Mouse (Mus musculus) urinary bladder, postnatal 4 days (tissue): Measurements from ENCODE around the gene Kif1b.

Source experiments
- DNase-seq, 2 experiments: peaks; one replicate each; pipeline ENCODE4 v3.0.0; 2021 to 2022; ENCODE audit warnings: low spot score in 2 of 2

The Kif1b gene

GRCm38 (mm10) chr4:149314275-149314837 is 6.9 kb upstream of the Kif1b start:
- no peak for DNase-seq

GRCm38 (mm10) chr4:149313558-149314253 is 6.2 kb upstream of the Kif1b start:
- no peak for DNase-seq

- DNase-seq: no peak
Measured at GRCm38 (mm10) chr4:149311996-149312395, 4.5 kb upstream of the Kif1b start.

- no peak for DNase-seq
Measured at GRCm38 (mm10) chr4:149308491-149308820, 963 bp upstream of the Kif1b start.

GRCm38 (mm10) chr4:149306712-149307595 is 539 bp downstream of the Kif1b start:
- DNase-seq: peak; percentile 44 to 65

GRCm38 (mm10) chr4:149305761-149306711 is 1.5 kb downstream of the Kif1b start:
- no peak for DNase-seq

- DNase-seq: no peak
Measured at GRCm38 (mm10) chr4:149304466-149304865, 3.0 kb downstream of the Kif1b start.

- no peak for DNase-seq
Measured at GRCm38 (mm10) chr4:149303502-149303901, 4.0 kb downstream of the Kif1b start.

GRCm38 (mm10) chr4:149302751-149303150 is 4.7 kb downstream of the Kif1b start:
- no peak for DNase-seq

GRCm38 (mm10) chr4:149302136-149302535 is 5.4 kb downstream of the Kif1b start:
- no peak for DNase-seq

GRCm38 (mm10) chr4:149296501-149296900 is 11.0 kb downstream of the Kif1b start:
- DNase-seq: no peak

GRCm38 (mm10) chr4:149292984-149293383 is 14.5 kb downstream of the Kif1b start:
- DNase-seq: no peak

- DNase-seq: no peak
Measured at GRCm38 (mm10) chr4:149291061-149291460, 16.4 kb downstream of the Kif1b start.

GRCm38 (mm10) chr4:149290157-149290750 is 17.2 kb downstream of the Kif1b start:
- DNase-seq: no peak

GRCm38 (mm10) chr4:149286287-149287137 is 21.0 kb downstream of the Kif1b start:
- DNase-seq: no peak

- DNase-seq: no peak
Measured at GRCm38 (mm10) chr4:149285691-149286090, 21.8 kb downstream of the Kif1b start.

- DNase-seq: no peak
Measured at GRCm38 (mm10) chr4:149283018-149283417, 24.5 kb downstream of the Kif1b start.

GRCm38 (mm10) chr4:149282025-149282738 is 25.3 kb downstream of the Kif1b start:
- no peak for DNase-seq

- no peak for DNase-seq
Measured at GRCm38 (mm10) chr4:149277571-149277970, 29.9 kb downstream of the Kif1b start.

- no peak for DNase-seq
Measured at GRCm38 (mm10) chr4:149273128-149273527, 34.4 kb downstream of the Kif1b start.
